Mouse (Mus musculus) MN1 (cell line): Measurements from ENCODE around the gene Gm10645.

Source experiments
- DNase-seq: peaks from one replicate; pipeline ENCODE4 v3.0.0-alpha.2; 2016; ENCODE audit warnings: low spot score

Gm10645 gene

GRCm38 (mm10) chr8:83169127-83169526, 3.2 kb upstream of the Gm10645 start:
- no peak for DNase-seq

DNA sequence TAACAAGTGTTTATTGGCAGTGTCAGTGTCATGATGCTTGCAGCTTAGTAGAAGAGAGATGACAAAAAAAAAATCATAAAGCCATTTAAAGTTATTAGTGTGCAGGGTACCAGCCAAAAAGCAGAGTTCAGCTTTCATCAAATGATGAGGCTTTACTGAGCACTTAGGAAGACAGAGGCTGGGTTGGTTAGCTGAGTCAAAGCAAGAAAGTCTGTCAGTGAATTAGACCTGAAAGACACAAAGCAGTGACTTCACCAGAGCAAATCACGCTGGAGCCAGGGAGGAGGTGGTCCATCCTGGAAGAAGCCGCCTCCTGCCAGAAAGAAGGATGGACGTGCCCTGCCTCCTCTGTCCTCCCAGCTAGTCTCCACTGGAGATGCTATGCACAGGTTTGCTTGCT, 2.0 kb upstream of the Gm10645 start:
- DNase-seq, result no peak

DNA sequence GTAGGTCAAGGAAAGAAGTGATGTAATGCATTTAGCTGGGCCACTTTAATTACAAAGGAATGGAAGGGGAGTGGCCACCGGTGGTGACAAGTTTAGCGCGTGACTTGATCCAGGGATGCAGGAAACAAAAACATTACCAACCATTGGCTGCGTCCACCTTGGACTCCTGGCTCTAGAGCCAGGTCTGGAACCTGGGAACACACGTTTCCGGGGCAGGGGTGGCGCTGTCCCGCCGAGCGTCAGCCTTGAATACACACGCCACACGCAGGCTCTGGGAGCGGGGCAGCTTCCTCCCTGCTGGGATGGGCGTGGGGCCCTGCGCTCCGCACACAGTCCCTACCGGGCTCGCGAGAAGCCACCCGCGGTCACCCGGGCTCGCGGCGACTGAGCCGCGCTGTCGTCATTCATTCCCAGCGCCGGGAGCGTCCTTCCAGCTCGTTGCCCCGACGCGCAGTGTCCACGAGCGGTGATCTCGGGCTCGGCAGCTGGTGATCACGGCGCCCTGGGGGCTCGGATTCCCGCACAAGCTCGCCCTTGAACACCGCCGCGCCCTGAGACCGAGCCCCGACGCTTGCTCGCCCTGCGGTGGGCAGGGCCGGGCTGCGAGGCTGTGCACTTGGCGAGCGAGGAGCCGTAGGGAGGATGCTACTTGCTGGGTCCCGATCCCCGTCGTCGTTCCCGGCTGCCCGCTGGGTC, 587 bp downstream of the Gm10645 start, which contains the start of gene Tbc1d9:
Tbc1d9 (plus strand) TSS at position 118 of the 696 bp plus-strand sequence.
- DNase-seq, result peak; percentile 80

- DNase-seq, result no peak
Observed at GRCm38 (mm10) chr8:83160613-83161012, 5.4 kb downstream of the Gm10645 start.

- no peak for DNase-seq
Observed at GRCm38 (mm10) chr8:83159615-83160014, 6.4 kb downstream of the Gm10645 start.

DNA sequence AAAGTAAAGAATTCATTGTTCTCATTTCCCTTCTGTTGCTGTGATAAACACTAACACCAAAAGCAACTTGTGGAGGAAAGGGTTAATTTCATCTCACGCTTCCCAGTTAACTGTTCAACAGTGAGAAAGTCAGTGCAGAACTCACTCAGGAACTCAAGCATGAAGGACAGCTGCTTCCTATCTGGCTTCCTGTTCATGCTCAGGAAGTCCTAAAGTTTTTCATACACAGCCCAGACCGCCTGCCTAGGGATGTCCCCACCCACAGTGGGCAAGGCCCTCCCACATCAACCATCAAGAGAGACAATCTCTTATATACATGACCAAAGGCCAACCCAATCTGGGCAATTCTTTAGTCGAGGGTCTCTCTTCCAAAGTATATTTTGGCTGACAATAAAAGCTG, 7.0 kb downstream of the Gm10645 start:
- DNase-seq, result no peak

DNA sequence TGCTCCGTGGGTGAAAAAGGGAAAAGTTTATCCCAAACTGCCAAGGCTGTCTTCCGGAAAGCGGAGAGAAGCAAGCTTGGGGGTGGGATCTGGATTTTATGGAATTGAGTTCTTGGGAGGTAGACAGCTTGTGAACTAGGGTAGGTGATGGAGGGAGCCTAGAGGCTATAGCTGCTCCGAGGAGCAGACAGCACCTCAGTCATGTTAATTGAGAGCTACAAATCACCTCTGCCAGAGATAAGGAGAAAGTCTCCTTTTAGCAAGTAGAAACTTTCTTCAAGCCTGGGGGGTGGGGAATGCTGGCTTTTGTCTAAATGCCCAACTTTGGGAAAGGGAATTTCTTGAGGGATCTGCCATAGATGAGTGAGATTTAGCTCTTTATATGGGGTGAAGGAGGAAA, 10.9 kb downstream of the Gm10645 start:
- DNase-seq, result no peak

DNA sequence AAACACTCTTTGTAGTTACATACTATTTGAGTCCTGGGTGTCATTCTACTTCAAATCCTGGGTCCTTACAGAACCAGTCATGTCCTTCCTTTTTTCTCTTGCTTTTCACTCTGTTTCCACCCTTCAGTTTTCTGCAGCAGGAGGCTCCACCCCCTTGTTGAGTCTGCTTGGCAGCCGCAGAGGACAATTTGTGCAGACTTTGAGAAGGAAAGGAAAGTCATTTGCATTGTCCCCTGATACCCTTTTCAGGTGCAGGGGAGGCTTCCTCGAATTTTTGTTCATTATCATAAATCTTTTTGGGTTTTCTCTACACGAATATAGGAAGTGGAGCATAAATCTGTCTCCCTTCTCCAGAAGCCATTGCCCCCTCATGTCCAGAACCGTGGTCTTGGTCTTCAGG, 13.5 kb downstream of the Gm10645 start:
- no peak for DNase-seq

DNA sequence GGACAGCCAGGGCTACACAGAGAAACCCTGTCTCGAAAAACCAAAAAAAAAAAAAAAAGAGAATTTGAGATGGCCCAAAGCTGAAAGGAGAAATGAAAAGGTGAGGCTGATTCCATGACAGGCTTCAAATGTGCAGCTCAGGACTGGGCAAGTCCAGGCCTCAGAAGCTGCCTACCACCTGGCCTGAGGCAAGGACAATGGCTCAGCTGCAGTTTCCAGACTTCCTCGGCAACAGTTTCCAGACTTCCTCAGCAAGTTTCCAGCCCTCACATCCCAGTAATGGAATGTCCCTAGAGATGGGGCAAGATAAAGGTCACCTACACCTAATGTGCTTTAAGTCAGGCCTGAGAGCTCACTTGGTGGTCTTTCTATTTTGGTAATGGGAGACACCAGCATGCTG, 13.9 kb downstream of the Gm10645 start:
- DNase-seq, result no peak

DNA sequence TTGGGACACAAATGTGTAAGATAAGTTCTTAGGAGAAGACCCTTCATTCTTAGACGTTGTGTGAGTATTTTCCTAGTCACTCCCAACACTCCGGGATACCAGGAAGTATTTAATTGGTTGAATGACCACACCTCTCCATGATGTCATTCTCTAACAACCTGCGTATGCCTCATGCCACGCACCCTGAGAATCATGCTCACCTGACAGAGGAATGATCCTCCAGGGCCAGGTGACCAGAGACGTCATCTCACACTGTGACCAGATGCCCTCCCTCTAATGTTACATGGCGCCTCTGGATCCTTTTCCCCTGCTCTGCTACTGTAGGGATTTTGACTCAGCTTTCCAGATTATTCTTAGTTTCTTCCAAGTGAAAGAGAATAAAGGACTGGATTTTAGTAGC, 16.8 kb downstream of the Gm10645 start:
- DNase-seq, result no peak

GRCm38 (mm10) chr8:83145421-83145820, 20.5 kb downstream of the Gm10645 start:
- no peak for DNase-seq

DNA sequence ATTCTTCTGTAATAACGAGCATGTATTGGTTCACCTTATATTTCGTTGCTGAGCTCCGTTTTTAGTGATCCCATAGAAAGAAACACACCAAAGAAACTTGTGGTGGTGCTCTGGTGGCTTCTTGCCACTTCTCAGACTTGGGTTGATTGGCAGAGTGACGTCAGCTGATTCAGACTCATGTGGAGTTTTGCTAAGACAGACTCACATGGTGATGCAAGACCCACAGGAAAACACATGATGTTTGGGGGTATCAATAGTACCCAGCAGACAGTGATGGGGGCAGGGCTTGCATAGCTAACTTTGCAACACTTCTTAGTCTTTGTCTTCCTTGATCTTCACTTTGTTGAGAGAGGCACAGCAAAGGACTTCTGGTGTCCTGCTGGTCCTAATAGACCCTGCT, 21.4 kb downstream of the Gm10645 start:
- no peak for DNase-seq

DNA sequence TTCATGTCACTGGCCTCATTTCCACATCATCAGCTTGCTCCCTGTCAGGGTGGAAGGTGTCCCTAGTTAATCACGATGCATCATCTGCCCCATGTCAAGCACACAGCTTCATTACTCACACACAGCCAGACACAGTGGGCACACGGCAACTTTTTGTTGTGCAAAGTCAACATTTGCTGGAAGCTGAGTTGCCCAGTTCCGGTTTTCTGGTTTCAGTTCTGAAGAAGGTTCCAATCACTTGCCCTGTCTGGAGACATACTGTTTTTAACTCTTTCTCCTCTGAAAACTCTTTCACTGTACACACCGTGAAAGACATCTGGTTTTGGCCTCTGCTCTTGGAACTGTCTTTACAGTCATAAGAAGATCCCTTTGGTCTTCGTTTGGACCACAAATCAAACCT, 24.6 kb downstream of the Gm10645 start:
- no peak for DNase-seq

DNA sequence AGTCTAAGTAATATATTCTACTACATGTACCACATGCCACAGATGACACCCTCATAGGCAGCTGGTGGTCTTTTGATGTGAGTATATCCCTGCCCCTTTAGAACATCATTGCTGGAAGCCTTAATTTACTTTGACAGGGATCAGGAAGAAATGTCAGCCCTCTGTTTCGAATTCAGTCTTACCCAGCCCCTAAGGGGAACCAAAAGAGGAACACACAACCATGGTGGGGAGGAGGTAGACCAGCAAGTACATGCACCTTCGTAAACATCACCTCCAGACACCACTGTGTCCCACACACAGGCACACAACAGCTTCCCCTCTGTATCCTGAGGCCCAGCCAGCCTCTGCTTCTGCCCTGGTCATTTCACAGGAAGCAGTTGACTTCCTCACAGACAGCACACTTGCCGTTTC, 25.3 kb downstream of the Gm10645 start:
- DNase-seq, result no peak

- no peak for DNase-seq
Observed at GRCm38 (mm10) chr8:83140068-83140467, 25.9 kb downstream of the Gm10645 start.

DNA sequence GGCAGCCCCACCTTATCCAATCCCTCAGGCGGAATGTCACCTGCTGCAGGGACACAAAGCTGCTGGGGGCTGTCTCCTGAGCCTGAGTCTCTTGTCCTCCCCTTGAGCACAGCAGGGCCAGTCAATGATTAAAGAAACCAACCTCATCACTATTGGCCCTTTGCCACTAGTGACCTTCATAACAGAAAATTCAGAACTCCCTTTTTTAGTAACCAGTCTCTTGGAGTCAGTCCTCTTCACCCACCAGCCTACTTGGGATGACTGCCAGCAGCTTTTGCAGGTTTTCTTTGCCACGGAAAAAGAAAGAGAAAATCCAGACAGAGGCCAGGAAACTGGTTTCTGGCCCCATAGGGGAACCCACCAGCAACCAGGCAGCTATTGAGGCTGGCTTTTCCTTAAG, 30.9 kb downstream of the Gm10645 start:
- peak; percentile 38 for DNase-seq
